Mouse (Mus musculus) monocyte, adult 5-6 weeks (primary cell): ENCODE measurements around the gene Bag5. TPM values are rescaled to one million over a fixed set of nuclear protein-coding genes. Genes with fewer than 3 reads are reported as not detected.

Experiments
- ATAC-seq: fragments of 153-309, 156-312 bp; replicated peaks from 2 replicates; pipeline ENCODE4 v1.8.0; 2017; ENCODE audit warnings: mild to moderate bottlenecking; ENCODE audit not compliant: low TSS enrichment, insufficient number of reproducible peaks, severe bottlenecking, poor library complexity, low FRiP score
- total RNA-seq: library from RNA; stranded (forward); fragments of 200-1000, 200-491, 200-594 nt; gene quantifications from 3 replicates; pipeline ENCODE4 v1.2.3, GENCODE M21; 2017

The Bag5 gene
- total RNA-seq, 1 experiment from 2014 or later = 41.6 TPM

- ATAC-seq = no peak
Observed at GRCm38 (mm10) chr12:111705186-111705973, 7.7 kb downstream of the Bag5 start.

- no peak for ATAC-seq
Observed at GRCm38 (mm10) chr12:111704609-111705008, 8.4 kb downstream of the Bag5 start.

- ATAC-seq = no peak
Observed at GRCm38 (mm10) chr12:111703301-111703700, 9.8 kb downstream of the Bag5 start.

- ATAC-seq = no peak
Observed at GRCm38 (mm10) chr12:111700920-111701458, 12.1 kb downstream of the Bag5 start.

- no peak for ATAC-seq
Observed at GRCm38 (mm10) chr12:111699542-111699941, 13.5 kb downstream of the Bag5 start.

GRCm38 (mm10) chr12:111698346-111698913, 14.6 kb downstream of the Bag5 start:
- ATAC-seq = no peak

GRCm38 (mm10) chr12:111697708-111698107, 15.3 kb downstream of the Bag5 start:
- ATAC-seq = no peak

GRCm38 (mm10) chr12:111696239-111696638, 16.8 kb downstream of the Bag5 start:
- ATAC-seq = peak; percentile 84

- ATAC-seq = no peak
Observed at GRCm38 (mm10) chr12:111694880-111695804, 17.9 kb downstream of the Bag5 start.

- no peak for ATAC-seq
Observed at GRCm38 (mm10) chr12:111694271-111694781, 18.7 kb downstream of the Bag5 start.

GRCm38 (mm10) chr12:111693341-111694270, 19.5 kb downstream of the Bag5 start:
- no peak for ATAC-seq

GRCm38 (mm10) chr12:111692899-111693298, 20.2 kb downstream of the Bag5 start:
- ATAC-seq = no peak

GRCm38 (mm10) chr12:111691346-111691872, 21.6 kb downstream of the Bag5 start:
- no peak for ATAC-seq

GRCm38 (mm10) chr12:111689426-111689825, 23.6 kb downstream of the Bag5 start:
- ATAC-seq = no peak

GRCm38 (mm10) chr12:111688069-111688428, 25.0 kb downstream of the Bag5 start:
- ATAC-seq = no peak

- ATAC-seq = no peak
Observed at GRCm38 (mm10) chr12:111687350-111688068, 25.5 kb downstream of the Bag5 start.

GRCm38 (mm10) chr12:111686390-111686789, 26.7 kb downstream of the Bag5 start:
- no peak for ATAC-seq
